Mouse (Mus musculus): ENCODE results near the gene Olfr38. TPM values are rescaled to one million over a fixed set of nuclear protein-coding genes. Genes with fewer than 3 reads are reported as not detected.

The Olfr38 gene
- total RNA-seq (2015) (not detected in 2 replicates), total RNA-seq (2017) (not detected in 2 replicates)

DNA sequence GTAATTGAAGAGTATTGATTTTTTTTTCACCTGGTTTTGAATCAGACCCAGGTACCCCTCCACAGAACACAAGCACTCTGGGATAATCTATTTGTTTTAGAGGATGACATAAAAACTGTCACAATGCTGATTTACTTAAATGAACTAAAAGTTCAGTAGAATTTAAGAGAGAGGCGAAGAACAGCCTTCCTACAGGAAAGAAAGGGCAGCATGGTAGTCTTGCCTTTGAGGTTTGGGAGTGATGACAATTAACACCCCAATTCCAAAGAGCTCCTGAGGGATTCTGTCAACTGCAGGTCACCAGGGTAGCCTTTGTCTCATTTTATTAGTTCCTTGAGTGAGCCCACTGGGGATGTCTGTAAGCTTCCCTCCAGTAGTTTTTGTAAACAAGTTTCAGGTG is at the start of gene Olfr38:
TSS of gene Olfr38 (plus strand) at position 301 of the 400 bp plus-strand sequence.
- no peak for ATAC-seq (ENCODE audit: poor library complexity, severe bottlenecking)

DNA sequence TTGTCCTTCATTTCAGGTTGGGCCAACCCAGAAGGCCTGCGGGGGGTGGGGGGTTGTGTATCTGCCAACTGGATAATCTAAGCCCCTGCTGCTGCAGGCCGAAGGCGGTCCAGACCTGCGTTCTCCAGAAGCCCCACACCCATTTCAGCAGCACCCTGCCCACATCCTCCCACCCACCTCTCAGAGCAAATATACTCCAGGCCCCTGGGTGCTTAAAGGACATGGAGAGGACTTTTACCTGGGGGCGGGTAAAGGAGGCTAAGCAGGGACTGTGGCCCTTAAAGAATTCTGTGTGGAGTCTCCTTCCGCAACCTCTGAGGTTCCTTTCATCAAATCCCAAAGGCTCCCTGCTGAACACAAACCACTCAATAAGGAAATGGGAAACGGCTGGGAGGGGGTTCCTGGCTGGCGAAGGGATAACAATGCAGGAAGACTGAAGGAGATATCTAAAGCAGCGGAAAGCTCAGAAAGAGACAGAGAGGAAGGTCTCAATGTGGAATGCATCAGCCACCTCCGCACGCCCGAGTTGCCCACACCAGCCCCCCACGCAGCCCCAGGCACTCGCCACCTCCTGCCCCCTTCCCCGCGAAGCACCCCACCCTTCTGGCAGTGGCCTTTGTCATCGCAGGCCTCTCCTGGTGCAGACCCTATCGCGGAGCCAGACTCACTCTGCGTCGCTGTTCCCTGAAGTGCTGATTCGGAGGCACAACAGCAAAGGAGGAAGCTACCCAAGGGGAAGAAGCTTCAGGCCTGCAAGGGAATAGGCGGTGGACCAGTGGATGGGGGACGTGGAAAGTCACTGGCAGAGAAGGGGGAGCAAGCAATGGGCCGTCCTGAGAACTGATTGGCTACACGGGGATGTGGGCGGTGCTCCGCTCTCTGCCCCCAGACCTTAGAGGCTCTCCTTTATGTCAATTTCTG is 46.7 kb upstream of the Olfr38 start, which contains the start of gene Tcaf1:
TSS of gene Tcaf1 (minus strand) at position 798 of the 921 bp plus-strand sequence.
- no peak for ATAC-seq (ENCODE audit: poor library complexity, severe bottlenecking)

DNA sequence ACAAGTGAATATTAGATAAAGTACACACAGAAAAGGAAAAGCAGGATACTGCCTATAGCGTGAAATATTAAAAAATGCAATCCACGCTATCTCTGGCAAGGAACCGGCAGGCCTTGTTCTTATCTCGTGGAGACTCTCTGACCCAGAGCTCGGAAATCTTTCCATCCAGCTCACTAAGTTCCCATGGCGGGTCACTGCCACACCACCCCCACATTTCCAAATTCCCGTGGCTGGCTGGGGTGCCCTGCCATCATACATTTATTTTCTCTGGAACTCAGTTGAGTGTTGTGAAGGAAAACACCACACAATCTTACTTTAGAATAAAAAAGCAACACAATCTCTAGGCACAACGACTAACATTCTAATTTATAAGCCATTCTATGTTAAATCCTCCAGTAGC is 41.5 kb upstream of the Olfr38 start:
- no peak for ATAC-seq (ENCODE audit: poor library complexity, severe bottlenecking)

DNA sequence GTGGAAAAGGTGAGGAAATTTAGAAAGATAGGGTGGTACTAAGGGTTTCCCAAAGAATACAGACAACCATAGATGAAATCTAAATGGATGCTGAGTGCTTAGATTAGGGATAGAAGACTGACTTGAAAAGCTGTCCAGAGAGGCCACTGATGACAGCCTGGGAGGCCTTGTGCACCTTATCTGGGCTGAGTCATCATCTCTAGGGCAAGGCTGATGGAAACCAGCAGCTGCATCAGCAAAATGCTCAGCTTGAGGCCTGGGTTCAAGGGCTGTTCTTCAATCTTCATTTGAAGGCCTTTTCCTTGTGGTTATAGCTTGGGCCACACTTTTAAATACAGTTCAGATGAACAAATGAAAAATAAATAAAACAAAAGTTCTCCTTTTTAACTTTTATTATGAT is 38.2 kb upstream of the Olfr38 start:
- no peak for ATAC-seq (ENCODE audit: poor library complexity, severe bottlenecking)

DNA sequence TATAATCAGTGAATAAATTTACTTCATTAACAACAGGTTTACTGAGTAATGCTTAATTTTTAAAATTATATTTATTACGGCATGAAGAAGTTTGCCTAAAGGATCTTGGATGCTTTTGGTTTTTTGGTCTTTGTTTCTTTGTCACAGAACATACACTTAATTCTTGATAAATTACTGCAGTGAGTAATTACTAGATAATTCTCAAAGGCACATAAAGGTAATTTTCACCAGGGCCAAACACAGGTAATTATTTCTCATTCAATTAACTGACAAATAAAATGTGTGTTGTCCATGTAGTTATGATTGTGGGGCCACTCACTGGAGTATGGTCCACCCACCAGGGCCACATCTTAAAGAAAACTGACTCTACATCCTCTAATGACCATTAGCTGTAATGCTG is 17.1 kb upstream of the Olfr38 start, which contains the start of gene Olfr453:
TSS of gene Olfr453 (plus strand) at position 301 of the 400 bp plus-strand sequence.
- ATAC-seq (ENCODE audit: poor library complexity, severe bottlenecking): no peak

DNA sequence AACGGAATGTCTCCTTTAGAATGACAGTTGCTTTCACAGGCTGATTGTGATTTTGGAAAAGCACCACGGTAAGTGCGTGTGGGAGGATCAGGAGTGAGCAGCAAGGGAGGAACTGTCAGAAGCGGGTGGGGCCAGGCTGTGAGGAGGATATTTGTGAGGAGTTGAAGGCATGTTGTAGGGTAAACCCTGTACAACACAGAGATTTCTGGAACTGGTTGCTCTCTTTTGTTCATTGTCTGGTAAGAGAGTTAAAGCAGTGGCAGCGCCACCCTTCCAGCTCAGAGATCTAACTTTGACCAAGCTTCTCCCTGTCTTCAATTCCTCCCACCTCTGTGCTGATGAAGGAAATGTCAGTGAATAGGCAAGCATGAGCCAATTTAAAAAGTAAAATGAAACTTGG is 13.9 kb upstream of the Olfr38 start:
- ATAC-seq (ENCODE audit: poor library complexity, severe bottlenecking): no peak

DNA sequence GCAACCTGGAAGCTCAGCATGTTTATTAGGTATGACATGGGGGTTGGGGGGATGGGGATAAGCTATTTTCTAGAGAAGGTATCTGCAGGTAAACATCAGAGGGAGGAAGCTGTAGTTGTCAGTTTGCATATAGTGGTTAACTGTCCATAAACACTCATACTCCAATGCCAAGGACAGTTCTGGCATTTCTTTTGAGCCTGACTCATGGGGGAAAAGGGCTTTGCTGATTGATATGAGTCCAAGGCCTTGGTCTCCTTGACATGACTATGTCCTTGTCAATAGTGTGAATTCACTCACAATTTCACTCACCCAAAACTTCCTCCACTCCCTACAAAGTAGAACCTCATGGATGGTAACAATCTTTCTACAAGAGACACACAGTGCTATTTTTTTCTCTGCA is 8.4 kb upstream of the Olfr38 start:
- no peak for ATAC-seq (ENCODE audit: poor library complexity, severe bottlenecking)

DNA sequence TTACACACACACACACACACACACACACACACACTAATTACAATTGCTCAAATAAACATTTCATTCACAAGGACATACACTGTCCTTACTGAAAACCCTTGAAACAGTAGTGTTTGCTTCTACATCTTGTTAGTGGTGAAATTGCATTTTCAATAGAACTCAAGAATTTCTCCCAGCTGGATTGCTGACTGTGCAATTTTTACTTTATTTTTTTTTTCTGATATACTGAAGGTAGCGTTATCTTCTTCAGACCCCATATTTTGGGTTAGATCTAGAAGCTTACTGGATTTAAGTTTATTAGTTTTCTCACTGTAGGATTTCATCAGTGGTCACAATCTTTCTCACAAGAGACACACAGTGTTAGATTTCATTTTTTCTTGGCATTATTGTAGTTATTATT is 20.9 kb downstream of the Olfr38 start:
- no peak for ATAC-seq (ENCODE audit: poor library complexity, severe bottlenecking)

DNA sequence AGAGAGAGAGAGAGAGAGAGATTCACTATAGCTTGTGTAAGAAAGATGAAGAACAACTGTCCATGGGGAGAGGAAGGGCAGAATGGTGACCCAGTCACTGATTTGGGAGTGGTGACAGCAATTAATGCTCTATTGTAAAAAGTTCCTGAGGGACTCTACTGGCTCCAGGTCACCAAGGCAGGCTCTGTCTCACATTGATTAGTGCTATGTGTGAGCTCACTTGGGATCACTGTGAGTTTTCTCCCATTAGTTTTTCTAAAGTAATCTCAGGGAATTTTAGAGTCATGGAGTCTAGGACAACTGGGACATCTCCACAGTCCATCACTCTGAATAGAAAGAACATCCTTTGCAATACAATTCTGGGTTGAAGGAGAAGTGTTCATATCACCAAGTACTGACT is 28.6 kb downstream of the Olfr38 start, which contains the start of gene Olfr452:
TSS of gene Olfr452 (plus strand) at position 301 of the 400 bp plus-strand sequence.
- no peak for ATAC-seq (ENCODE audit: poor library complexity, severe bottlenecking)

DNA sequence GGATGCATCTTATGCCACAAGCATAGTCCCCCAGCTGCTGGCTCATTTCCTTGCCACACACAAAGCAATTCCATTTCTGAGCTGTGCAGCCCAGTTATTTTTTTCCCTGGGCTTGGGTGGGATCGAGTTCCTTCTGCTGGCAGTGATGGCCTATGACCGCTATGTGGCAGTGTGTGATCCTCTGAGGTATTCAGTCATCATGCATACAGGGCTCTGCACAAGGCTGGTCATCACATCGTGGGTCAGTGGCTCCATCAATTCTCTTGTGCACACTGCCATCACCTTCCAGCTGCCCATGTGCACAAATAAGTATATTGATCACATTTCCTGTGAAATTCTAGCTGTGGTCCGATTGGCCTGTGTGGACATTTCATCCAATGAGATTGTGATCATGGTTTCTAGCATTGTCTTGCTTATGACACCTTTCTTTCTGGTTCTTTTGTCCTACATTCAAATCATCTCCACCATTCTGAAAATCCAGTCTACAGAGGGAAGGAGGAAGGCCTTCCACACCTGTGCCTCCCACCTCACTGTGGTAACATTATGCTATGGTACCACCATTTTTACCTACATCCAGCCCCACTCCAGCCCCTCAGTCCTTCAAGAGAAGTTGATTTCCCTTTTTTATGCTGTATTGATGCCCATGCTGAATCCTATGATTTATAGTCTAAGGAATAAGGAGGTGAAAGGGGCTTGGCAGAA is 34.2 kb downstream of the Olfr38 start:
- ATAC-seq (ENCODE audit: poor library complexity, severe bottlenecking): no peak

DNA sequence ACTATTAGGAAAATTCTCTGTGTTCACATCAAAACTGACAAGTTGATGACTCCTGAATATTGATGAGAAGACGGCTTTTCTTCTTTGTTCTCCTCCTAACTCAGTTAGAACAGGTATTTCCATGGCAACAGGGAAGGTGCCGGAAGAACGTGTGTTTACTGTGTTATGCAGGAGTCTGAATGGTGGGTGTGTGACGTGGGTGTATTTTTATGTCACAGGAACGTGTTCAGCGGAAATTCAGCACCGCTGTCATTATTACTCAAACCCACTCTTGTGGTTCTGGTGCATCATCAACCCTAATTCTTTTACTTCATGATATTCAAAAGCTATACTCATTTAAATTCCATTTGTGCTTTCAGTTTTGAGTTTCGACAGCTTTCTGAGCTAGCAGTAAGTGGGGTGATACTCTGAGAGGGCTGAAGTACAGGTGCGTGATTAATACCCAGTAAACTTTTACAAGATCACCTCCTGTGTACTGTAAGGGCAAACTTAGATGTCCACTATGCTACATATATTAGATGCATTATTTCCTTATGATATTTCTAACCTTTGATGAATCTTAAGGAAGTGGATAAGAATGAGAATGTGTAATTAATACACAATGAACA is 34.8 kb downstream of the Olfr38 start:
- ATAC-seq (ENCODE audit: poor library complexity, severe bottlenecking): no peak

DNA sequence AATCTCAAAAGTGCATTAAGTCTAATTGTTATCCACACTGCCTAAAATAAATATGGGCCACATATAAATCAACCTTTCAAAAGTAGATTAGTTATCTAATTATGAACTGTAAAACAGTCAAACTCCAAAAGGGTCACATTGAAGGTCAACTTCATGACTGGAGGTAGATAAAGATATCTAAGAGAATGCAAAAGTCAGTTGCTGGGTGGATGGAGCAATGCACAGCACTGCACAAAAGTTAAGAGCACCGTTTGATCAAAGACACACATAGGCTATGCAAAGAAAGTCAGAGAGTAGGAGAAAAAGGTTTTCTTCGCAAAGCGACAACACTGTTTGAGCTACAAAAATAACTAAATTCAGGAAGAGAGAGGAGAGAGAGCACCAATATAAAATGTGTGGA is 38.8 kb downstream of the Olfr38 start:
- ATAC-seq (ENCODE audit: poor library complexity, severe bottlenecking): no peak

DNA sequence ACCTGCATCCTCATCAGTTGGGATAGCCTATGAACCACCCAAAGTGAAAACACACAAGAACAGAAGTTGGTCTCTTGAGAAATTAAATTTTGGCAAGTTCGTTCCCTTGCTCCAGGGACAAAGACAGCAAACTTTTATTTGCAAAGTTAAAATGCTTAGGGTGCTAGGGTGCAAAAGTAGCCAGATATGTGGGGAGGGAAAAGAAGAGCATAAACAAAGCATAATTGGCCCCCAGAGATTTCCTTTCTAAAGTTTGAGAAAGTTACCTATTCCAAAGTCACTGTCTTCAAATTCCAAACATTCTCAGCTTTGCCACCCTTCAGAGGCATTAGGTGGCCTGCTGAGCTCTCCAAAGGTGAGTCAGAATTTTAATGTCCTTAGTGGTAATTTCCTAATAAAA is 55.4 kb downstream of the Olfr38 start, which contains the start of gene Olfr450:
TSS of gene Olfr450 (plus strand) at position 301 of the 400 bp plus-strand sequence.
- ATAC-seq (ENCODE audit: poor library complexity, severe bottlenecking): no peak

Other genes with a start within 250 kb of the Olfr38 start
- gene Olfr455, start 208.8 kb upstream of the Olfr38 start, total RNA-seq (2015): not detected in 2 replicates
- gene Olfr455, start 208.8 kb upstream of the Olfr38 start, total RNA-seq (2017): not detected in 2 replicates
- not detected in 2 replicates for gene Tcaf3, start 158.7 kb upstream of the Olfr38 start, total RNA-seq (2015)
- not detected in 2 replicates for gene Tcaf3, start 158.7 kb upstream of the Olfr38 start, total RNA-seq (2017)
- gene Tcaf2, start 111.2 kb upstream of the Olfr38 start, total RNA-seq (2015): not detected in 2 replicates
- 0.22 TPM in 1 of 2 replicates, not detected in the other for gene Tcaf2, start 111.2 kb upstream of the Olfr38 start, total RNA-seq (2017)
- 0.04 TPM in 1 of 2 replicates, not detected in the other for gene Tcaf1, start 46.3 kb upstream of the Olfr38 start, total RNA-seq (2015)
- gene Tcaf1, start 46.3 kb upstream of the Olfr38 start, total RNA-seq (2017): 0.11 TPM in 1 of 2 replicates, not detected in the other
- not detected in 2 replicates for gene Olfr453, start 17.0 kb upstream of the Olfr38 start, total RNA-seq (2015)
- not detected in 2 replicates for gene Olfr453, start 17.0 kb upstream of the Olfr38 start, total RNA-seq (2017)
- not detected in 2 replicates for gene Olfr452, start 28.7 kb downstream of the Olfr38 start, total RNA-seq (2015)
- gene Olfr452, start 28.7 kb downstream of the Olfr38 start, total RNA-seq (2017): not detected in 2 replicates
- gene Olfr450, start 55.5 kb downstream of the Olfr38 start, total RNA-seq (2015): not detected in 2 replicates
- not detected in 2 replicates for gene Olfr450, start 55.5 kb downstream of the Olfr38 start, total RNA-seq (2017)
- gene Olfr449, start 78.0 kb downstream of the Olfr38 start, total RNA-seq (2015): not detected in 2 replicates
- not detected in 2 replicates for gene Olfr449, start 78.0 kb downstream of the Olfr38 start, total RNA-seq (2017)
- not detected in 2 replicates for gene Olfr448, start 134.0 kb downstream of the Olfr38 start, total RNA-seq (2015)
- gene Olfr448, start 134.0 kb downstream of the Olfr38 start, total RNA-seq (2017): not detected in 2 replicates
- gene Olfr447, start 152.5 kb downstream of the Olfr38 start, total RNA-seq (2015): not detected in 2 replicates
- not detected in 2 replicates for gene Olfr447, start 152.5 kb downstream of the Olfr38 start, total RNA-seq (2017)
- gene Olfr446, start 165.0 kb downstream of the Olfr38 start, total RNA-seq (2015): not detected in 2 replicates
- not detected in 2 replicates for gene Olfr446, start 165.0 kb downstream of the Olfr38 start, total RNA-seq (2017)
- gene Olfr444, start 192.7 kb downstream of the Olfr38 start, total RNA-seq (2015): not detected in 2 replicates
- gene Olfr444, start 192.7 kb downstream of the Olfr38 start, total RNA-seq (2017): not detected in 2 replicates

Measured in megakaryocyte, adult 5-6 weeks (primary cell).